Mouse (Mus musculus) lung, embryonic 16.5 days (tissue): ENCODE data around the gene Sulf2. TPM values are rescaled to one million over a fixed set of nuclear protein-coding genes. Genes with fewer than 3 reads are reported as not detected.

ENCODE experiments used
- ATAC-seq: fragments of 200-750 bp; cut with Nextera tagmentation; 2 replicates; pipeline ENCODE4 v1.8.0; 2017; ENCODE audit warnings: low read depth, mild to moderate bottlenecking, moderate library complexity
- H3K27ac ChIP-seq: fragments of 300-500 bp; sonication (generic); 2 replicates; pipeline ENCODE4 v1.5.1; 2014; ENCODE audit warnings: mild to moderate bottlenecking, control low read depth, low read length
- H3K27me3 ChIP-seq: fragments of 300-500 bp; sonication (generic); 2 replicates; pipeline ENCODE4 v1.6.1; 2014; ENCODE audit warnings: low read depth, low read length, mixed read lengths; ENCODE audit not compliant: control insufficient read depth, insufficient read depth
- H3K36me3 ChIP-seq: fragments of 300-500 bp; sonication (generic); 2 replicates; pipeline ENCODE4 v1.6.1; 2014; ENCODE audit warnings: low read length; ENCODE audit not compliant: control insufficient read depth, insufficient read depth
- H3K4me1 ChIP-seq: fragments of 300-500 bp; sonication (generic); replicated peaks from 2 replicates; pipeline ENCODE4 v1.6.1; 2014; ENCODE audit warnings: low read length, mixed read lengths; ENCODE audit not compliant: control insufficient read depth, insufficient read depth
- H3K4me2 ChIP-seq: fragments of 300-500 bp; sonication (generic); 2 replicates; pipeline ENCODE4 v1.6.1; 2014; ENCODE audit warnings: low read depth, low read length, control low read depth
- H3K4me3 ChIP-seq: fragments of 300-500 bp; sonication (generic); 2 replicates; pipeline ENCODE4 v1.5.1; 2014; ENCODE audit warnings: mild to moderate bottlenecking, low read length, control low read depth
- H3K9ac ChIP-seq: fragments of 300-500 bp; sonication (generic); 2 replicates; pipeline ENCODE4 v1.6.1; 2014; ENCODE audit warnings: low read length, control low read depth
- H3K9me3 ChIP-seq: fragments of 300-500 bp; sonication (generic); 2 replicates; pipeline ENCODE4 v1.6.1; 2016; ENCODE audit warnings: low read length; ENCODE audit not compliant: control insufficient read depth
- WGBS: fragments of 180-500 bp; shearing (Covaris S2); extraction: QIAGEN DNeasy Blood & Tissue Kit; methylation state at CpG from one replicate; pipeline ENCODE4 v1.1.7; 2014; 5-methylcytosine and 5-hydroxymethylcytosine counted together
- polyA plus RNA-seq: library from polyadenylated mRNA; unstranded; fragments of >200 nt; fragmentation: Nextera tagmentation; extraction: Ambion mirVana; gene quantifications from 2 replicates; pipeline ENCODE4 v1.2.1, GENCODE M21; 2015

Sulf2 gene
- polyA plus RNA-seq, 1 experiment from 2014 or later = 28.2 TPM

GRCm38 (mm10) chr2:166137467-166137866 lies 18.0 kb downstream of the Sulf2 start:
- 85% methylated on average over 4 of the region's 4 CpGs for WGBS
- Histone ChIP-seq H3K4me1 (peaks cover 6% of the 10 kb centered on the region), H3K36me3 (no peaks in the 10 kb centered on the region)

GRCm38 (mm10) chr2:166135711-166136485 lies 19.6 kb downstream of the Sulf2 start:
- Histone ChIP-seq H3K27ac (no peak overlapping the region), H3K36me3 (no peaks in the 10 kb centered on the region), H3K27me3 (peaks cover 4% of the 10 kb centered on the region; the same call in 1 of the 2 replicates), H3K9ac (no peak overlapping the region), H3K4me1 (peaks cover 6% of the 10 kb centered on the region), H3K4me2 (0 out of 2 replicates have a peak overlapping the region, but pooled peaks have one; percentile 8), H3K9me3 (no peaks in the 10 kb centered on the region), H3K4me3 (no peak overlapping the region)
- WGBS = 23% methylated on average over 16 of the region's 16 CpGs
- peak; percentile 59; the same call in 1 of the 2 replicates for ATAC-seq

More at GRCm38 (mm10) chr2:166137467-166137866, 18.0 kb downstream of the Sulf2 start:
- Histone ChIP-seq H3K4me3 (no peak overlapping the region), H3K27me3 (peaks cover 4% of the 10 kb centered on the region; the same call in 1 of the 2 replicates), H3K9ac (no peak overlapping the region), H3K9me3 (no peaks in the 10 kb centered on the region), H3K4me2 (no peak overlapping the region), H3K27ac (no peak overlapping the region)
- no peak for ATAC-seq

- Histone ChIP-seq H3K4me3 (no peak overlapping the region), H3K4me1 (no peaks in the 10 kb centered on the region), H3K9ac (no peak overlapping the region), H3K9me3 (no peaks in the 10 kb centered on the region), H3K4me2 (no peak overlapping the region), H3K36me3 (no peaks in the 10 kb centered on the region), H3K27me3 (no peaks in the 10 kb centered on the region), H3K27ac (no peak overlapping the region)
- WGBS = 87% methylated on average over 4 of the region's 4 CpGs
- no peak for ATAC-seq
Observed at GRCm38 (mm10) chr2:166128756-166129155, 26.7 kb downstream of the Sulf2 start.

- no peak overlapping the region for H3K4me2 ChIP-seq
- no peaks in the 10 kb centered on the region for H3K27me3 ChIP-seq
- WGBS = 89% methylated on average over 15 of the region's 15 CpGs
- ATAC-seq = no peak
- H3K9me3 ChIP-seq = no peaks in the 10 kb centered on the region
- H3K27ac ChIP-seq = no peak overlapping the region
- H3K4me1 ChIP-seq = no peaks in the 10 kb centered on the region
- no peak overlapping the region for H3K9ac ChIP-seq
- no peaks in the 10 kb centered on the region for H3K36me3 ChIP-seq
- no peak overlapping the region for H3K4me3 ChIP-seq
Observed at GRCm38 (mm10) chr2:166128032-166128431, 27.4 kb downstream of the Sulf2 start.

- H3K27ac ChIP-seq = no peak overlapping the region
- no peaks in the 10 kb centered on the region for H3K9me3 ChIP-seq
- H3K27me3 ChIP-seq = no peaks in the 10 kb centered on the region
- H3K4me2 ChIP-seq = no peak overlapping the region
- H3K4me3 ChIP-seq = no peak overlapping the region
- H3K9ac ChIP-seq = no peak overlapping the region
- 57% methylated on average over 11 of the region's 11 CpGs for WGBS
- ATAC-seq = no peak
- no peaks in the 10 kb centered on the region for H3K4me1 ChIP-seq
- no peaks in the 10 kb centered on the region for H3K36me3 ChIP-seq
Observed at GRCm38 (mm10) chr2:166126343-166126742, 29.1 kb downstream of the Sulf2 start.

- Histone ChIP-seq H3K4me3 (no peak overlapping the region), H3K4me2 (no peak overlapping the region), H3K9ac (no peak overlapping the region), H3K4me1 (no peaks in the 10 kb centered on the region), H3K27ac (no peak overlapping the region), H3K27me3 (no peaks in the 10 kb centered on the region), H3K9me3 (no peaks in the 10 kb centered on the region), H3K36me3 (no peaks in the 10 kb centered on the region)
- no peak; the same call in 1 of the 2 replicates for ATAC-seq
- WGBS = 65% methylated on average over 13 of the region's 13 CpGs
Observed at GRCm38 (mm10) chr2:166125492-166126252, 29.8 kb downstream of the Sulf2 start.

- Histone ChIP-seq H3K36me3 (no peaks in the 10 kb centered on the region), H3K4me1 (no peaks in the 10 kb centered on the region), H3K4me2 (no peak overlapping the region), H3K27ac (no peak overlapping the region), H3K9me3 (no peaks in the 10 kb centered on the region), H3K27me3 (no peaks in the 10 kb centered on the region), H3K4me3 (no peak overlapping the region), H3K9ac (no peak overlapping the region)
- 68% methylated on average over 1 of the region's 2 CpGs for WGBS
- no peak for ATAC-seq
Observed at GRCm38 (mm10) chr2:166125033-166125432, 30.4 kb downstream of the Sulf2 start.

- Histone ChIP-seq H3K4me2 (no peak overlapping the region), H3K9ac (no peak overlapping the region), H3K36me3 (no peaks in the 10 kb centered on the region), H3K4me3 (no peak overlapping the region), H3K27me3 (no peaks in the 10 kb centered on the region), H3K9me3 (no peaks in the 10 kb centered on the region), H3K4me1 (no peaks in the 10 kb centered on the region), H3K27ac (no peak overlapping the region)
- ATAC-seq = no peak
- 54% methylated on average over 6 of the region's 6 CpGs for WGBS
Observed at GRCm38 (mm10) chr2:166122781-166123180, 32.7 kb downstream of the Sulf2 start.

GRCm38 (mm10) chr2:166121681-166122355 lies 33.6 kb downstream of the Sulf2 start:
- Histone ChIP-seq H3K9me3 (no peaks in the 10 kb centered on the region), H3K9ac (no peak overlapping the region), H3K4me2 (no peak overlapping the region), H3K4me1 (no peaks in the 10 kb centered on the region), H3K36me3 (no peaks in the 10 kb centered on the region), H3K27me3 (no peaks in the 10 kb centered on the region), H3K27ac (no peak overlapping the region), H3K4me3 (no peak overlapping the region)
- 71% methylated on average over 14 of the region's 14 CpGs for WGBS
- no peak for ATAC-seq
